9 mouse cellular contexts compared by ENCODE assay signal in the genomic region with DNA sequence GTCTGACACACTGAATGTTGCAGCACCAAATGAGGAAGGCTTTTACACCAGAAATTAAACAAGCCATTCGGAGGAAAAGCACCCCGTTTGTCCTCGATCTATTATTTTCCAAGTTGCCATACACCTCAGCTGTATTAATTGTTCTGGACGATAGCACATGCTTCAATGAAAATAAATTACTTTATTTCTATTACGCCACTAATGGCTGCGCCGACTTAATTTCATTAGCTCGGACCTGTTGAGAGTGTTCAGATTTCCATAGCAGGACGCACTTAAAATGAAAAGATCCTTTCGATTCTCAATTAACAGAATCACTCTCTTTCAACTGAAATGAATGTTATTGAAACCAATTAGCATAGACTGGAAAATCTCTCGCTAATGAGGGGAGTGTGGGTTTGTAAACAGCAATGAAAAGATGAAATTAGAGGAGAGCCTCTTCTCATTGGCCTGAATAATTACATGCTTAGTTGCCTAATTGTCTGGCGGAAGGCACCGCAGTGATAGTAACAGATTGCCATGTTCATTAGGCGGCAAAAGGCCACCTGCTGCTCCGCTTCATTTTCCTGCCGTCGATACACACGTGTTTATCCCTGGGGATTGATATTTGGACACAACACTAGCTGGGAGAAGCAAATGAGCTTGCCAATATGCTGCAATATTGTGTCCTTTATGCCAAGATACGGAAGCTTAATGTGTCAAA.
DNase-seq lines count a peak whose midpoint lies in the region; ATAC-seq lines count a peak whose summit lies in the region.
"Had no signal": no experiment of that assay in that cellular context is flagged by ENCODE, and none has a peak within 500 bp of the region (broad histone marks: within the 10 kb centered on the region; RNA-seq: fewer than 3 reads in every experiment).

No protein-coding gene starts in this region.

- ATAC-seq in midbrain, embryonic 11.5 days (ENCODE audit: low FRiP score), result peak; percentile 65; the same call in 1 of the 2 replicates
- peak; percentile 91 for ATAC-seq in forebrain, embryonic 11.5 days (replicated peaks; ENCODE audit: low FRiP score)
- no peak for ATAC-seq in intestine, embryonic 15.5 days
- ATAC-seq: lung, postnatal 0 days had no signal

- no peak overlapping the region for H3K4me3 ChIP-seq in midbrain, embryonic 11.5 days (ENCODE audit: low read depth, low read length)
- H3K4me3 ChIP-seq in midbrain, embryonic 10.5 days, result no peak overlapping the region
- H3K4me3 ChIP-seq in forebrain, embryonic 11.5 days (ENCODE audit: low read depth, low read length), result no peak overlapping the region
- no peak overlapping the region for H3K4me3 ChIP-seq in intestine, embryonic 15.5 days (replicated peaks)

- no peaks in the 10 kb centered on the region for H3K27me3 ChIP-seq in midbrain, embryonic 11.5 days (ENCODE audit: control insufficient read depth, insufficient read depth, low read length)
- peaks cover 12% of the 10 kb centered on the region; the same call in 1 of the 2 replicates for H3K27me3 ChIP-seq in midbrain, embryonic 10.5 days (ENCODE audit: low read depth, poor library complexity, severe bottlenecking)
- H3K27me3 ChIP-seq in forebrain, embryonic 11.5 days (ENCODE audit: control insufficient read depth, insufficient read depth, low read length), result peaks cover 80% of the 10 kb centered on the region
- no peaks in the 10 kb centered on the region for H3K27me3 ChIP-seq in intestine, embryonic 15.5 days (replicated peaks)

- H3K9ac ChIP-seq in midbrain, embryonic 11.5 days (ENCODE audit: low read length), result no peak overlapping the region
- no peak overlapping the region for H3K9ac ChIP-seq in forebrain, embryonic 11.5 days (ENCODE audit: low read length)
- no peak overlapping the region for H3K9ac ChIP-seq in intestine, embryonic 15.5 days

- 73% methylated on average over 19 of the region's 19 CpGs for WGBS in midbrain, embryonic 11.5 days
- WGBS in midbrain, embryonic 10.5 days, result 83% methylated on average over 19 of the region's 19 CpGs
- WGBS in forebrain, embryonic 11.5 days, result 30% methylated on average over 19 of the region's 19 CpGs
- WGBS in intestine, embryonic 15.5 days, result 85% methylated on average over 19 of the region's 19 CpGs

- no peak overlapping the region for H3K4me2 ChIP-seq in midbrain, embryonic 11.5 days
- peak overlapping the region; percentile 21; the same call in 1 of the 2 replicates for H3K4me2 ChIP-seq in forebrain, embryonic 11.5 days (ENCODE audit: low read depth, low read length, severe bottlenecking)
- no peak overlapping the region for H3K4me2 ChIP-seq in intestine, embryonic 15.5 days (replicated peaks)

- peak; percentile 84 for DNase-seq in midbrain, embryonic 11.5 days (ENCODE audit: low spot score, missing footprints)
- no peak for DNase-seq in midbrain, embryonic 10.5 days (ENCODE audit: low spot score)
- peak; percentile 81 for DNase-seq in forebrain, embryonic 11.5 days (ENCODE audit: low spot score)
- DNase-seq in layer of hippocampus, postnatal 36 days, result peak; percentile 37 to 44
- DNase-seq in retina, postnatal 1 day, result peak; percentile 96
- no peak for DNase-seq in lung, postnatal 4 days
- DNase-seq: thymus, postnatal 14 days had no signal

- no peaks in the 10 kb centered on the region for H3K36me3 ChIP-seq in midbrain, embryonic 11.5 days (ENCODE audit: control insufficient read depth, insufficient read depth, low read length)
- no peaks in the 10 kb centered on the region for H3K36me3 ChIP-seq in midbrain, embryonic 10.5 days
- H3K36me3 ChIP-seq in forebrain, embryonic 11.5 days (ENCODE audit: control insufficient read depth, insufficient read depth, low read length), result no peaks in the 10 kb centered on the region
- H3K36me3 ChIP-seq in intestine, embryonic 15.5 days, result no peaks in the 10 kb centered on the region

- H3K4me1 ChIP-seq in midbrain, embryonic 11.5 days (ENCODE audit: control insufficient read depth, insufficient read depth, low read length), result peaks cover 3% of the 10 kb centered on the region; the same call in 1 of the 2 replicates
- H3K4me1 ChIP-seq in midbrain, embryonic 10.5 days, result peaks cover 8% of the 10 kb centered on the region
- peaks cover 9% of the 10 kb centered on the region; the same call in 1 of the 2 replicates for H3K4me1 ChIP-seq in forebrain, embryonic 11.5 days (replicated peaks; ENCODE audit: control insufficient read depth, insufficient read depth, low read length)
- H3K4me1 ChIP-seq in intestine, embryonic 15.5 days (replicated peaks), result no peaks in the 10 kb centered on the region

- H3K27ac ChIP-seq in midbrain, embryonic 11.5 days (ENCODE audit: low read depth, low read length), result no peak overlapping the region
- H3K27ac ChIP-seq in midbrain, embryonic 10.5 days (replicated peaks), result no peak overlapping the region
- no peak overlapping the region for H3K27ac ChIP-seq in forebrain, embryonic 11.5 days (ENCODE audit: low read depth, low read length)
- no peak overlapping the region for H3K27ac ChIP-seq in intestine, embryonic 15.5 days

- H3K9me3 ChIP-seq in midbrain, embryonic 11.5 days (ENCODE audit: control insufficient read depth, low read length), result no peaks in the 10 kb centered on the region
- H3K9me3 ChIP-seq in midbrain, embryonic 10.5 days (replicated peaks), result no peaks in the 10 kb centered on the region
- no peaks in the 10 kb centered on the region for H3K9me3 ChIP-seq in forebrain, embryonic 11.5 days (ENCODE audit: control insufficient read depth, low read length)
- no peaks in the 10 kb centered on the region for H3K9me3 ChIP-seq in intestine, embryonic 15.5 days

Comparison
In these comparisons a context has a peak if more than half of its experiments do, and no peak if none do; other contexts are left out.
1. DNase-seq: peak in midbrain, embryonic 11.5 days (single experiment), forebrain, embryonic 11.5 days (single experiment), layer of hippocampus, postnatal 36 days (2 of 2) and retina, postnatal 1 day (single experiment); none in midbrain, embryonic 10.5 days (single experiment) and lung, postnatal 4 days (0 of 2).